Mouse (Mus musculus) yolk sac, embryonic 10.5 days (tissue): Measurements from ENCODE around the gene Sgms1.
"Not testable (repeated sequence)": the region's sequence is repeated elsewhere in the genome, so short reads cannot be mapped to it uniquely, and the experiment has no call there.

Source experiments
- DNase-seq: peaks from one replicate; pipeline ENCODE4 v3.0.0-alpha.2; 2017; ENCODE audit warnings: low spot score

Sgms1 gene

DNA sequence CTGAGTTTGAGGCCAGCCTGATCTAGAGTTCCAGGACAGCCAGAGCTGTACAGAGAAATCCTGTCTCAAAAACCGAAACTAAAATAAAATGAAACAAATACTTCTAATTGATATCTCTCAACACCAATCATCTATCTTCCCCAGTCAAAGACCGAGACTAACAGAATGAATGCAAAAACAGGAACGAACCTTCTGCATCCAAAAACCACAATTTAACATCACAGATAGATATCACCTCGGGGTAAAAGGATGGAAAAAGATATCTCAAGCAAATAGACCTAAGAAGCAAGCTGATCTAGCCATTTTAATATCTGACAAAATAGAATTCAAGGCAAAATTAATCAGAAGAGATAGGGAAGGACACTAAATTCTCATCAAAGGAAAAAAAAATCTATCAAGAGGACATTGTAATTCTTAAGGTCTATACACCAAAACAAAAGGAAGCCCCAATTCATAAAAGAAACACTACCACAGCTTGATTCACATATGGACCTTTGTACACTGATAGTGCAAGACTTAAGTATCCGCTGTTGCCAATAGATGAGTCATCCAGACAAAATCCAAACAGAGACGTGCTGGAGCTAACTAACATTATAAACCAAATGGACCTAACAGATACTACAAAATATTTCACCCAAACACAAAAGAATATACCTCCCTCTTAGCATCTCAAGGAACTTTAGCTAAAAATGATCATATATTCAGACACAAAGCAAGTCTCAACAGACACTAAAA is 301.6 kb downstream of the Sgms1 start:
- no peak for DNase-seq

GRCm38 (mm10) chr19:32084813-32085212 is 304.7 kb downstream of the Sgms1 start:
- not testable (repeated sequence) for DNase-seq
